Mouse (Mus musculus) mature B cell (primary cell): ENCODE data around the gene Gm7247.
"Not testable (repeated sequence)": the region's sequence is repeated elsewhere in the genome, so short reads cannot be mapped to it uniquely, and the experiment has no call there.

Experiments used
- in situ Hi-C: fragments of 300-500 bp; cut with MboI; formaldehyde crosslinking; loops from 2 replicates; pipeline ENCODE4 v1.14.3; 2019

Gm7247 gene

GRCm38 (mm10) chr14:51495781-51496180 is 134.2 kb downstream of the Gm7247 start:
- in situ Hi-C loops = no loop called here

- in situ Hi-C loops = no loop called here
Observed at GRCm38 (mm10) chr14:51496955-51497354, 135.4 kb downstream of the Gm7247 start.

GRCm38 (mm10) chr14:51497958-51498357 is 136.4 kb downstream of the Gm7247 start:
- in situ Hi-C loops = no loop called here

GRCm38 (mm10) chr14:51499707-51500275 is 138.2 kb downstream of the Gm7247 start:
- in situ Hi-C loops = no loop called here

GRCm38 (mm10) chr14:51500461-51500860 is 138.9 kb downstream of the Gm7247 start:
- in situ Hi-C loops = no loop called here

GRCm38 (mm10) chr14:51507416-51507815 is 145.9 kb downstream of the Gm7247 start:
- in situ Hi-C loops = no loop called here

GRCm38 (mm10) chr14:51552490-51552889 is 190.9 kb downstream of the Gm7247 start, which contains the start of gene Gm5622:
Gene Gm5622 (plus strand): TSS chr14:51552790.
- in situ Hi-C loops = no loop called here

- in situ Hi-C loops = not testable (repeated sequence)
Observed at GRCm38 (mm10) chr14:51573963-51574362, 212.4 kb downstream of the Gm7247 start, which contains the start of gene Gm17175. Gene Gm17175 (minus strand): TSS chr14:51574063.

- in situ Hi-C loops = not testable (repeated sequence)
Observed at GRCm38 (mm10) chr14:51592039-51592438, 230.5 kb downstream of the Gm7247 start, which contains the start of gene Gm17174. Gene Gm17174 (minus strand): TSS chr14:51592139.

- in situ Hi-C loops = no loop called here
Observed at GRCm38 (mm10) chr14:51611210-51611609, 249.7 kb downstream of the Gm7247 start, which contains the start of gene Gm17078. Gene Gm17078 (minus strand): TSS chr14:51611310.
